Mouse (Mus musculus): Measurements from ENCODE around the gene Wwox. TPM values are rescaled to one million over a fixed set of nuclear protein-coding genes. Genes with fewer than 3 reads are reported as not detected.
"Not testable (repeated sequence)": the region's sequence is repeated elsewhere in the genome, so short reads cannot be mapped to it uniquely, and the experiment has no call there.

Gene Wwox
- total RNA-seq, 2 experiments from 2014 or later, result 4.9 to 5.4 TPM

GRCm38 (mm10) chr8:114777271-114777980 is 338.0 kb downstream of the Wwox start:
- no peak for ATAC-seq (ENCODE audit: poor library complexity, severe bottlenecking)

GRCm38 (mm10) chr8:114779002-114779401 is 339.5 kb downstream of the Wwox start:
- ATAC-seq (ENCODE audit: poor library complexity, severe bottlenecking), result no peak

- no peak for ATAC-seq (ENCODE audit: poor library complexity, severe bottlenecking)
Measured at GRCm38 (mm10) chr8:114783321-114783720, 343.9 kb downstream of the Wwox start.

- no peak for ATAC-seq (ENCODE audit: poor library complexity, severe bottlenecking)
Measured at GRCm38 (mm10) chr8:114785834-114786233, 346.4 kb downstream of the Wwox start.

- ATAC-seq (ENCODE audit: poor library complexity, severe bottlenecking), result no peak; the same call in 1 of the 2 replicates
Measured at GRCm38 (mm10) chr8:114789616-114790015, 350.2 kb downstream of the Wwox start.

- no peak for ATAC-seq (ENCODE audit: poor library complexity, severe bottlenecking)
Measured at GRCm38 (mm10) chr8:114790754-114791153, 351.3 kb downstream of the Wwox start.

- ATAC-seq (ENCODE audit: poor library complexity, severe bottlenecking), result no peak
Measured at GRCm38 (mm10) chr8:114793682-114794081, 354.2 kb downstream of the Wwox start.

- no peak for ATAC-seq (ENCODE audit: poor library complexity, severe bottlenecking)
Measured at GRCm38 (mm10) chr8:114801428-114802134, 362.1 kb downstream of the Wwox start.

GRCm38 (mm10) chr8:114803113-114803512 is 363.7 kb downstream of the Wwox start:
- peak; percentile 51 for ATAC-seq (ENCODE audit: poor library complexity, severe bottlenecking)

- ATAC-seq (ENCODE audit: poor library complexity, severe bottlenecking), result no peak
Measured at GRCm38 (mm10) chr8:114806826-114807420, 367.5 kb downstream of the Wwox start.

GRCm38 (mm10) chr8:114807676-114808426 is 368.4 kb downstream of the Wwox start:
- ATAC-seq (ENCODE audit: poor library complexity, severe bottlenecking), result no peak

GRCm38 (mm10) chr8:114810470-114810869 is 371.0 kb downstream of the Wwox start:
- ATAC-seq (ENCODE audit: poor library complexity, severe bottlenecking), result peak; percentile 49

GRCm38 (mm10) chr8:114813830-114814229 is 374.4 kb downstream of the Wwox start:
- ATAC-seq (ENCODE audit: poor library complexity, severe bottlenecking), result no peak

GRCm38 (mm10) chr8:114814769-114815736 is 375.6 kb downstream of the Wwox start:
- ATAC-seq (ENCODE audit: poor library complexity, severe bottlenecking), result peak; percentile 71

- ATAC-seq (ENCODE audit: poor library complexity, severe bottlenecking), result peak; percentile 7; the same call in 1 of the 2 replicates
Measured at GRCm38 (mm10) chr8:114816343-114816742, 376.9 kb downstream of the Wwox start.

- no peak for ATAC-seq (ENCODE audit: poor library complexity, severe bottlenecking)
Measured at GRCm38 (mm10) chr8:114816949-114817348, 377.5 kb downstream of the Wwox start.

- ATAC-seq (ENCODE audit: poor library complexity, severe bottlenecking), result no peak
Measured at GRCm38 (mm10) chr8:114821543-114821942, 382.1 kb downstream of the Wwox start.

- ATAC-seq (ENCODE audit: poor library complexity, severe bottlenecking), result no peak
Measured at GRCm38 (mm10) chr8:114825460-114825859, 386.0 kb downstream of the Wwox start.

GRCm38 (mm10) chr8:114826991-114827390 is 387.5 kb downstream of the Wwox start:
- ATAC-seq (ENCODE audit: poor library complexity, severe bottlenecking), result no peak

- ATAC-seq (ENCODE audit: poor library complexity, severe bottlenecking), result not testable (repeated sequence)
Measured at GRCm38 (mm10) chr8:114827810-114828209, 388.4 kb downstream of the Wwox start.
